Mouse (Mus musculus) neural tube, embryonic 10.5 days (tissue): Measurements from ENCODE around the gene Adam12.

ENCODE experiments used
- DNase-seq: peaks from one replicate; pipeline ENCODE4 v3.0.0-alpha.2; 2017; ENCODE audit warnings: low spot score; ENCODE audit errors: extremely low spot score

Adam12 gene

GRCm38 (mm10) chr7:134231378-134232346 lies at the start of gene Adam12:
Gene Adam12 (minus strand): TSS chr7:134232146.
- no peak for DNase-seq

GRCm38 (mm10) chr7:134272956-134273355 lies 41.0 kb upstream of the Adam12 start:
- DNase-seq, result no peak

GRCm38 (mm10) chr7:134272421-134272820 lies 40.5 kb upstream of the Adam12 start:
- DNase-seq, result no peak

GRCm38 (mm10) chr7:134265783-134266182 lies 33.8 kb upstream of the Adam12 start:
- DNase-seq, result no peak

GRCm38 (mm10) chr7:134263146-134263906 lies 31.4 kb upstream of the Adam12 start:
- DNase-seq, result peak; percentile 76

GRCm38 (mm10) chr7:134261003-134261701 lies 29.2 kb upstream of the Adam12 start:
- no peak for DNase-seq

GRCm38 (mm10) chr7:134250273-134250870 lies 18.4 kb upstream of the Adam12 start:
- DNase-seq, result no peak

- no peak for DNase-seq
Measured at GRCm38 (mm10) chr7:134248041-134248440, 16.1 kb upstream of the Adam12 start.

GRCm38 (mm10) chr7:134246624-134247023 lies 14.7 kb upstream of the Adam12 start:
- DNase-seq, result no peak

- no peak for DNase-seq
Measured at GRCm38 (mm10) chr7:134242773-134243172, 10.8 kb upstream of the Adam12 start.

- no peak for DNase-seq
Measured at GRCm38 (mm10) chr7:134241212-134241611, 9.3 kb upstream of the Adam12 start.

- no peak for DNase-seq
Measured at GRCm38 (mm10) chr7:134240579-134240978, 8.6 kb upstream of the Adam12 start.

GRCm38 (mm10) chr7:134238863-134239262 lies 6.9 kb upstream of the Adam12 start:
- no peak for DNase-seq

- no peak for DNase-seq
Measured at GRCm38 (mm10) chr7:134237356-134237755, 5.4 kb upstream of the Adam12 start.

GRCm38 (mm10) chr7:134236727-134237126 lies 4.8 kb upstream of the Adam12 start:
- DNase-seq, result no peak

- DNase-seq, result no peak
Measured at GRCm38 (mm10) chr7:134235552-134235951, 3.6 kb upstream of the Adam12 start.

GRCm38 (mm10) chr7:134230708-134231107 lies 1.2 kb downstream of the Adam12 start:
- DNase-seq, result no peak

- DNase-seq, result no peak
Measured at GRCm38 (mm10) chr7:134229899-134230298, 2.0 kb downstream of the Adam12 start.

GRCm38 (mm10) chr7:134227773-134228455 lies 4.0 kb downstream of the Adam12 start:
- DNase-seq, result peak; percentile 58

- DNase-seq, result no peak
Measured at GRCm38 (mm10) chr7:134227101-134227500, 4.8 kb downstream of the Adam12 start.

- DNase-seq, result no peak
Measured at GRCm38 (mm10) chr7:134226231-134226630, 5.7 kb downstream of the Adam12 start.
